Mouse (Mus musculus) CH12.LX (cell line): ENCODE measurements around the gene Diaph2.

Source experiments
- E2F4 ChIP-seq: IDR thresholded peaks from 2 replicates; pipeline ENCODE4 v1.6.1; 2011; ENCODE audit warnings: low read depth, low read length, improper control_type of control experiment; ENCODE audit not compliant: insufficient replicate concordance
- ELF1 ChIP-seq: IDR thresholded peaks from 2 replicates; pipeline ENCODE4 v1.6.1; 2014; ENCODE audit warnings: low read depth, mild to moderate bottlenecking, inconsistent platforms, low read length, improper control_type of control experiment
- EP300 ChIP-seq: IDR thresholded peaks from 2 replicates; pipeline ENCODE4 v1.6.1; 2011; ENCODE audit warnings: low read length, improper control_type of control experiment
- HCFC1 ChIP-seq: IDR thresholded peaks from 2 replicates; pipeline ENCODE4 v1.6.1; 2012; ENCODE audit warnings: low read depth, mild to moderate bottlenecking, inconsistent platforms, low read length, improper control_type of control experiment
- SMC3 ChIP-seq: IDR thresholded peaks from 2 replicates; pipeline ENCODE4 v1.6.1; 2011; ENCODE audit warnings: low read depth, low read length, improper control_type of control experiment
- USF1 ChIP-seq: IDR thresholded peaks from 2 replicates; pipeline ENCODE4 v1.6.1; 2014; ENCODE audit warnings: low read depth, mild to moderate bottlenecking, inconsistent platforms, low read length, improper control_type of control experiment

- TF ChIP-seq USF1 (no peak), ELF1 (no peak), EP300 (no peak), E2F4 (no peak), HCFC1 (no peak), SMC3 (no peak)
Measured at GRCm38 (mm10) chrX:129833887-129834286, 84.3 kb downstream of the Diaph2 start.
